Mouse (Mus musculus) thymus, adult 2 months (tissue): ENCODE data around the gene Col23a1.

Experiments used
- CTCF ChIP-seq: fragments of 200-500 bp; IDR thresholded peaks from 2 replicates; pipeline ENCODE4 v1.5.1; 2012; ENCODE audit warnings: mild to moderate bottlenecking, control low read depth, low read length, moderate library complexity, borderline replicate concordance; ENCODE audit not compliant: control insufficient read depth, poor library complexity, insufficient read depth; ENCODE audit errors: extremely low read depth
- POLR2A ChIP-seq: fragments of 200-500 bp; IDR thresholded peaks from 2 replicates; pipeline ENCODE4 v1.6.1; 2012; ENCODE audit warnings: mild to moderate bottlenecking, low read length, control low read depth, moderate library complexity; ENCODE audit not compliant: control insufficient read depth, poor library complexity, insufficient read depth; ENCODE audit errors: extremely low read depth

DNA sequence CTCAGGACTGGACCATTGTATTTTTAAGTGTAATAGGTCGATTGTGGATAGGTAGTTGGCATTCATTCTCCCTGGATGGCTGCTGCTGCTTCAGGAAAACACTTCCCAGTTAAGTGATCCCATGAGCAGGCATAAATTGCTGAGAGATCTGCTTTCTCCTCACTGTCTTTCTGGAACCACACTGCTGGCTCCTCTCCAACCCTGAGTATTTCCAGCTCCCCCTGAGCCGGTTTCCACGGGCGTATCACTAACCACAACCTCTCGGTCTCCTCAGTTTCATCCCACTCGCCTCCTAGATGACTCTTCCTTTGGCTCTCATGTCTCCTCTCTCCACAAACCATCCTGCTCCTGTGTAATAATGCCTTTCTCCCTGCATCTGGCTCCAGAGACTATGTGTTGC lies 228.9 kb downstream of the Col23a1 start:
- TF ChIP-seq POLR2A (no peak), CTCF (no peak)
